Mouse (Mus musculus) 3T3-L1 (cell line): ENCODE measurements around the gene Kcnh1.

ENCODE experiments used
- DNase-seq: peaks from one replicate; pipeline ENCODE4 v3.0.0-alpha.2; 2015; ENCODE audit warnings: low read depth, low spot score

Kcnh1 gene

DNA sequence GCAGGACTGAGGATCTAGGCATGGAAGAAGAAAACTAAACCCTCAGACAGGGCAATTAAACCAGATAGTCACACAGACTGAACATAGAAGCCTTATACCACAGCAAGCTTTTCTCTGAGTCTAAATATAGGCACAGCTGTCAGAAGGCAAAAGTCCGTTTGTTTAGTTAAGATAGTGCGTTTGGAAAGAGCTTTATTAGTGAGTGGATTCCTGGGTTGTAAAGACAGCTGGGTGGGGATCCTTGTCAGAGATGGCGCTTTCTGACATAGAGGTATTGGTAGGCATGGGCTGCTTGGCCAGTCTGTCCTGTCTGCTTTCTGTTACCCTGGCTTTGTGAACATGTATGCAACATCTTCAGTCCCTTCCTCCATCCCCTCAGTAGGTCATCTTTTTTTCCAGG lies 266.5 kb downstream of the Kcnh1 start:
- DNase-seq, result no peak

DNA sequence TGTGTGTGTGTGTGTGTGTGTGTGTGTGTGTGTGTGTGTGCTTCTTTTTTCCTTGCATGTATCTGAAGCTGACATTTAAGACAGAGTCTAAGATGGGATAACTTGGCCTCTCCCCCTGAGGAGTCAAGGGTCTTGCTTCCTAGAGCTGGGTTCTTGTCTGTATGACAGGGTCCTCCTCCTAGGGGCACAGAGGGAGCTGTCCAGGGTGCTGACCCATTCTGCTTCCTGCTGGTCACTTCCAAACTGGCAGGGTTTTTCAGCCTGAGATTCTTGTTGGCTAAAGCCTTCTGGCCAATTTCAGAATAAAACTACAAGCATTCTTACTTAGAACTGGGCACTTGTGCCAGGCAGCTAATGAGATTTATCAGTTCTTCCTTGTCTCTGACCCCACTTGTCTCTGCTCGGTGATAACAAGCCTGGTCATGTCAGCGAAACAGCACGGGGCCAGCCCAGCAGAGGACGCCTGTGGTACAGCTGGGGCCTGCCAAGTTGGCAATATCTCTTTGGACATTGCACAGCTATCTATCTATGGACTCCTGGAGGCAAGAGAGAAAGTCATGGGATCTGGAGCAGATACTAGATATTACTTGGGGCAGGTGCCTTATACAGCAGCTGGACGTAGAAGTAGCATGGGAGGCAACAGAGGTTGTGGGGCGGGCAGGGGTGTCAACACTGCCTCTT lies 267.1 kb downstream of the Kcnh1 start:
- peak; percentile 33 for DNase-seq

DNA sequence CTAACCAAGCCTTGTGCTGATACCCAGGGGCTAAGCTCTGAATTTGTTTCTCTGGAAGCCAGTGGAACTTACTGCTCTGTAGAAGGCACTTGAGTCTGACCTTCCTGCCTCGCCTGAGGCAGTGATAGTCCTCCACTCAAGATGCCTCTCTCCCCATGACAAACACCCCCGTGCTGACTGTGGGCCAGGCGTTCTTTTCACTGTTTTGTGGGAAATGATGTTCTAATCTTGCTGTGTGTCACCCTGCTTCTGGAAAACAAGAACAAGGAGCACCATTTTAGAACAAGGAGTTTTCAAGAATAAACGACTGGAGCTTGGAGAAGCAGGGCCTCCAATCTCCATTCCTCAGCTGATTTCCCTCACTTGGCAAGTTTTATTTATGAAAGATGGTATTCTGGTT lies 273.2 kb downstream of the Kcnh1 start:
- DNase-seq, result no peak

DNA sequence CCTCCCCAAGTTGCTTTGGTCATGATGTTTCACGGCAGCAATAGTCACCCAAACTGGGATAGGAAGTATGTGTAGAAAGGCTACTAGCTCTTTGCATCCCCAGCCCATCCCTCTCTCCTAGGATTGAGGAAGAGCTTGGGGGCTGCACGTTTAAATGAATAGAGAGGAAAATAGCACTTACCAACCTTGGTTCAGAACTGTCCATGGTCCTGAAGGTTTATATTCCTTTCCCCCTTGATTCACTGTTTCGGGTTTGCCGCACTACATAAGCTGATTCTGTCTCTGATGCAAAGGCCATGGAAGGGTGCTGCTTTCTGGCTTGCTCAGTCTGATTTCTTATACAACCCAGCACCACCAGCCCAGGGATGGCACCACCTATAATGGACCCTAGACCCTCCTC lies 281.8 kb downstream of the Kcnh1 start:
- peak; percentile 60 for DNase-seq

DNA sequence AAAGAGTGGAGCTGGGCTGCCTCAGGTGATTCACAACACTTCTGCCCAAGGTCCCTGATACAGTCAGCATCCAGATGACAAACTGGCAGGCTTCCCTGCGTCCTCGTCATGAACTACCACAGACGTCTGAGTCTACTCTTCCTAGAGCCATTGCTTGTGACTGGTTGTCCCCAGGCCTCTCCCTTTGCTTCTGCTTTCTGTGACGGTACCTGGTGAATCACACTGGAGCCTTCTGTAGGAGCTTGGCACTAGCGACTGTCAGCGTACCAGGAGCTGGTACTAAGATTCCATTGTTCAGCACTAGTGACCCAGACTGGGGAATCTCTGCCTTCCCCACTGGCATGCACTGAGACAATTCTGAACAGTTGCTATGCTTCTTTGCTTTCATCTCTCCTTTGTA lies 282.6 kb downstream of the Kcnh1 start:
- no peak for DNase-seq

DNA sequence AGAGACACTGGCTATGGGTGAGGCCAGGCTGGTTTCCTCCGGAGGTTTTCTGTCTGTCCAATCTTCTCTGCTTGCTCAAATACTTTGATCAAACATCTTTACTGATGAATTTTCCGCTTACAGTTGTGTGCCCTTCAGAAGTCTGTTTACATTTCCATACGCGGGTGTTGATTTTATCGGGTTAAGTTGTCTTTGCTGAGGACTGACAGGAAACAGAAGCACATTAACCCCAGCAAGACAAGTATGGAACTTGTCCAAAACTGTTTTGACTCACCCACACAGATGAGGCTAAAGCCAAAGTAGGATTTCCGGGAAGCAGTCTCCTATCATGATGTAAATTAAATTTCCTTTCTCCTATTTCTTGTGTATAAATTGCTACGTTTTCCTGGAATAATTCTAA lies 286.1 kb downstream of the Kcnh1 start:
- DNase-seq, result peak; percentile 37

DNA sequence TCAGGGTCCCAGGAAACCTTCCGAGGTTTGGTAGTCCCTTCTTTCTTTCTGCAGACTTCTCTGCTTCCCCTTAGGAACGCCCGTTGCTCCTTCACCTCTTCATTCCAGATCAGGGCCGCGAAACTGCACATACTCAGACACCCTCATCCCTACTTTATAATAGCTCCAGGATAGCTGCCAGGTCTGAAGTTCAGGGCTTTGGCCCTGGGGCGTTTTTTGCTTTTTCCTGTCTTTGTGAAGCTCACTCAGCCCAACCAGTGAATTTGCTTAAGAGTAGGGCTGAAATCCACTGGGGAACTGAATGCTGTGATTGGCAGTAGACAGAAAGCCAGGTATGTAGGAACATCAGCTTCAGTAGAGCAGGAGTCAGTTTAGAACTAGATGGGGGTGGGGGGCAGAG lies 287.0 kb downstream of the Kcnh1 start:
- DNase-seq, result peak; percentile 81

DNA sequence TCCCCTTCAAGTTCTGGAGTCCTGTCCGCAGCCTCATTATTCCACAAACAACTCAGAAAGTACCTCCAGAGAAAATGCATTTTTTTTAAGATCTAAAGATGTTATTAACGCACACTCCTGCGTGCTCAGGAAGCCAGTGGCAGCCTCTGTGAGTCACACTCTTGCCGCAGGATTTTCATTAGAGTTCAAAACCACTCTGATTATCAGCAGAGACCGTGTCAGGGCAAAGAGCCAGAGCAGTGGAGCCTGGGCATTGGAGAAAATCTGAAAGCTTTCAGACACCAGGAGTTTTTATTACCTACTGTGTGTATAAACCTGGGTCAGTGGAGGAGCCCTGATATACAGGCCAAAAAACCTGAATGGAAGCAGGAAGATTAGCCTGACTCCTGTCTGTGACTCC lies 287.6 kb downstream of the Kcnh1 start:
- peak; percentile 28 for DNase-seq

DNA sequence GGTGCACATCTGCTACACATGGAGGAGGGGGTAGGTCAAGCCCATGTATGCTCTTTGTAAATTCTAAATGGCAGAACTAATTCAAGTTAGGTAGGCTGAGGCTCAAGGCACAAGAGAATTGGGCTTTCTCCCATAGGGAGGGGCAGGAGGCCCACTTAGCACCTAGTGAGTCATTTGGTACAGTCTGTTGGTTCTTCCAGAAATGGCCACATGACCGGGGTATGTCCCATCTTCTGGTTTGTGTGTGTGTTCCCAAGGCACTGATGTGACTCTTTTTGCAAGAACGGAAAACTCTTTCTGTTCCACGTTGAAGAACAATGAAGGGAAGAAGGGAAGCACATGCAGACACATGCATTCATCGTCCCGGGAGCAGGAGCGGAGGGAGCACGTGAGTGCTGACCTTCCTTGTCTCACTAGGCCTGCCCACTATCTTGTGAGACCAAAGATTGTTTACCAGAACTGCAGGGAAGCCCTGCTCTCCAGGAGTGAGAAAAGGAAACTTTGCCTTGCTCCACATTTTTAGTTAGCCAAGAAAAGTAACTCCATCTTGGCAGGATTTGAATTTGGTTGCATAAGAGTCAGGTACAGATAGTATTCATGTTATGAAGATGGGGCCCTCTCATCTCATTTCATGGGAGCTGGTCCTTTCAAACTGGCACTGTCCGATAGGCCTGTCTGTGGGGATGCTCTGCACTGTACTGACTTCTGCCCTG lies 289.7 kb downstream of the Kcnh1 start:
- DNase-seq, result no peak

DNA sequence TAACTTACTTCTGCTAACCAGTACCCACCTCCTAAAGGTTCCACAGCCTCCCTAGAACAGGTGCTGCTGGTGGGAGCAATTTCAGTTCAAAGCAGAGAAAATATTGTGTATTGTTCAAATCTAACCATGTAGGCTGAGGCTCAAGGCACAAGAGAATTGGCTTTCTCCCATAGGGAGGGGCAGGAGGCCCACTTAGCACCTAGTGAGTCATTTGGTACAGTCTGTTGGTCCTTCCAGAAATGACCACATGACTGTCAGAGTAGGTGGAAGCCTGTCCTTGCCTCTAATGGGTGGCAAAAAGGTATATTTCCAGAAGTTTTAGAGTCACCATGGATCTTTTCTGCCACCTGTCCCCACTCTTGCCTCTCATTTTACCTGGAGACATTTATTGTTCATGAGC lies 290.9 kb downstream of the Kcnh1 start:
- DNase-seq, result peak; percentile 26

DNA sequence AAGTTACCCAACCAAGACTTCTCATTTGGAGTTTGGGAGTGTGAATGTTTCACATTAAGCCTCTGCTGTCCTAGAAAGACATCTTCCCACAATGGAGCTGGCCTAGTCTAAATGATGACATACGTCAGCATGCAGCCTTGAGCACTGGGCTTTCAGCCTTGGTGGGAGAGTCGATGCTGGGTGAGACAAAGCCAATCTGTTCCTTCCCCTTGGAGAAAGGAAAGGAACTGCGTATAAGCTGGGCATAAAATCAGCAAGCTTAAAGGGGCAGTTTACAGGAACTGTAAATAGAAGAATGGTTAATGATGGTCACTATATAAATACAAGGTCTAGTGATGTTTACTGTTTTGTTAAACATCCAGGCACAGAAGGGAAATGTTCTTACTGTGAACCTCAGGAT lies 294.5 kb downstream of the Kcnh1 start:
- no peak for DNase-seq

DNA sequence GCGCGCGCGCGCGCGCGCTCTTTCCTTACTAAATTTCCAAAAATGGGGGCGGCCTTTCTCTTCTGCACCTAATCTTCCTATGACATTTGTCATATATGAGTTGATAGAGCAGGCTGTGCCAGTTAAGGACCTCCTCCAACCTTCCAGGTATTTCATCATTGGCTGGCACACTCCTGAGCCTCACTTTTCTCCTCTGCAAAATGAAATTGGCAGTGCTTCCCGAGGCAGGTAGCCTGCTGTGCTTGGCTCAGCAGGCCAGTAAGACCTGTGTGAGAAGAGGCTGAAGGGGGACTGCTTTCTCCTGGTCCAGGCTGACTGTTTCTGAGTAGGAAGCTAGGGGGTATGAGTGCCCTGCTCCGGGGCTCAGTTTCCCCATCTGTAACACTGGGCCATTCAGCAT lies 297.0 kb downstream of the Kcnh1 start:
- no peak for DNase-seq

DNA sequence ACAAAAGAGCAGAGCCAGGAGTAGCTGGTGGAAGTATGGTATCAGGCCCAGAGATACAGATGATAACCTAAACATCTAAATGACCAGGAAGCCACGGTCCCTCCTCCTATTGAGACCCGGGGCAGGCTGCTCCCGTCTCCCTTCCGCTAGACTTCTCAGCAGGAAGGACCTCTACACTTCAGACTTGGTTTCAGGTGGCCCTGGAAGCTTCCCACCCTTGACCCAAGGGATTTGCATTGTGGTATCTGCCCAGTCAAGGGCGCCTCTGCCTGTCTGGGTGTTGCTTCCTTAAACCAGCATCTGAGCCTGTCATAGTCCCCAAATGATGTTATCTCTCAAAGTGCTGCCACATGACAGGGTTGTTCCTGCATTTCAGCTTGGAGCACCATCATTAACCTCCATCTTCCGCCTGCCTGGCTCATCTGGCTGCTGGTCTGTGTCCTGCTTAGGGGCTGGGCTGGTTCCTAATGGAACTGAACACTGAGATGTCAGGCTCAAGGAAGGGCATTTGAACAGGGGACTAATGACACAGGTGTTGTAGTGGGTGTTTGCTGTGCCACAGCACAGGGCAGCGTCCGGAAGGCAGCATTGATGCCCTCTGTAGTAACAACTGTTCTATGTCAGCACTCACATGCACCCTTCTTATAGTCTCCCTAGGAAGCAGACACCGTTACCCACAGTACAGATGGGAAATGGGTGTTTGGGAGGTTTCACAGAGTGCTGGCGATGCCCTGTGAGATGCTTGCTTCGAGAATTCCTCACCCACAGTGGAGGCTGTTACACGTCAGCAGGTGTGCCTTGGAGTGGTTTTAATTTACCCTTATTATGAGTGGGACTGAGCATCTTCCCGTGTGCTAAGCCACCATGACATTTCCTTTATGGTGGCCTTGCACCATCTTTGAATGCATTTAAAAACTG lies 299.6 kb downstream of the Kcnh1 start:
- no peak for DNase-seq

DNA sequence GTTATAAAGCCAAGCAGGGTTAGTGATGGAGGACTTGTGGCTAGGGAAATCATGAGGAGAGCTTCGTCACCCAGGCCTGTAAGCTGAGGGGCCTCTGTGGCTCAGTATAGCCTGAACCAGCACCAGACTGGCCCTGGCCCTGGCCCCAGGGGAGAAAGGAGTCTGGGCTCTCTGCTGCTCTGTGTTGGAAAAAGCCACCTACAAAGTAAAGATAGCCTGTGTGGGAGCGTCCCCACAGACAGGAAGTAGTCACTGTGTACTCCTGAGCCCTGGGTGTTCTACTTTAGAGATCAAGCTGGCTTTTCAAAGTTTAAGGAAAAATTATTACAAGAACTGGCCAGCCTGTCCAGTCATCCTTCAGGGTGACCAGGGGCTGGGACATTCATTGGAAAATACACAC lies 306.9 kb downstream of the Kcnh1 start:
- DNase-seq, result no peak

DNA sequence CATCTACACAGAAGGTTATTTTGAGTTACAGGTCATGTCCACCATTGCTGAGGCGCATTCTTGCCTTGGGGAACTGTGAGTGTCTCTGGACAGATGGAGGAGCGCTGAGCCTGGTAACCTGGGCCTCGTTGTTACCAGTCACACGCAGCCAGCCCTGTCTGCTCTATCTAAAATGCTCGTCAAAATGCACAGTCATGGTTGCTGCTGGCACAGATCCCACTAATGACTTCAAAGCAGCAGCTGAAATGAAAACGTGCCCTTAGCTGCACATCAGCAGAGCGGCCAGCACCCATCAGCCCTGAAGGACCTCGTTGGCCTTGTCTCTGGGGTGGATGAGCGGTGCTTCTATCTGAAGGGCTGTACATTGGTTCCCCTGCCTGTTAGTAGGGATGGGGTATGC lies 311.4 kb downstream of the Kcnh1 start:
- DNase-seq, result no peak

DNA sequence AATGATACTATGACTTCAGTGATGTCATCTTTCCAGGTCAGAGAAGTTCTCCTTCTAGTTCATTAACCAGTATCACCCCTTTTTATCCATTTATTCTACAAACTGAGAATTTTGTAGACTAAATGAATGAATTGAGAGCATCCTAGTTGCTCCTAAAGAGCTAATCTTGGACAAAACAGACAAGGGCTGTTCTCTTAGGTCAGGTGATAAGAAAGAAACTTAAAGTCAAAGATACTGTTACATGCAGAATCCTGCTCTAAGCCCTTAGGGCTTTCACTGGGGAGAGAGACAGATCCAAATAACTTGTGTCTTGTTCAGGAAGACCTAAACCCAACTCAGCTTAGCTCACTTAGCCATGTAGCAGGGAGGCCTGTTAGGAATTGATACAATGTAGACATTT lies 312.3 kb downstream of the Kcnh1 start:
- no peak for DNase-seq

DNA sequence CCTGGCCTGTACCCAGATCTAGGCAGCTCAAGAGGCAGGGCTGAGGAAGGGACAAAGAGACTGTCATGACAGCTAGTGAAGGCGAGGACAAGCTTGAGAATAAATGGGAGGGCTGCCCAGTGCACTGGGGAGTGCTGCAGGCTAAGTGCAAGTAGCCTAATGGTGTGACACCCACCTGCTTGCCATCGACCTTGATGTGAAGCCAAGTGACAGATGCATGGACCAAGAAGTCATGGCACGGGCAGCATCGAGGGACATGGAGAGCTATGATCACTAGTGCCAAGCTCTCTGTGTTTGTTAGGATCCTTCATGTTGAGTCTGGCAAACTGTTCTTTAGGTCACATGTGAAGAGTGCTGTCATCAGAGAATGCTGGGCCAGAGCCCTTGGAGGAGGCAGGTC lies 313.1 kb downstream of the Kcnh1 start:
- no peak for DNase-seq

DNA sequence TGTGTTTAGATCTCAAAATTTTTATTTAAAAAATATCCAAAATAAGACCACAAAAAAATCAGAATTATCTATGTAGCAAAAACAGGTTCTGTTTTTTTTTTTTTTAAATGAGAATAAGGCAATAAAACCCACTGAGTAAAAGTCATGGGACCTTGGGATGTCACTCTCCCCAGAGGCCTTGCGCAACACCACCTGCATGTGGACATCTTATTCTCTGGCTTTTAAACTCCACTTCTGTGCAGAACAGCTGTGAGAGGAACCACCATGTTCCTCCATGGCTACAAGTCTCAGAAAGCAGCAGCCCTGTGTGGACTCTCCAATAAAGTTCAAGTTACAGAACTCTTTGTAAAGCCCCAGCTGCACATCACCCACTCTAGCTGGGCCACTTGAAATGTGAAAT lies 322.2 kb downstream of the Kcnh1 start:
- DNase-seq, result no peak

DNA sequence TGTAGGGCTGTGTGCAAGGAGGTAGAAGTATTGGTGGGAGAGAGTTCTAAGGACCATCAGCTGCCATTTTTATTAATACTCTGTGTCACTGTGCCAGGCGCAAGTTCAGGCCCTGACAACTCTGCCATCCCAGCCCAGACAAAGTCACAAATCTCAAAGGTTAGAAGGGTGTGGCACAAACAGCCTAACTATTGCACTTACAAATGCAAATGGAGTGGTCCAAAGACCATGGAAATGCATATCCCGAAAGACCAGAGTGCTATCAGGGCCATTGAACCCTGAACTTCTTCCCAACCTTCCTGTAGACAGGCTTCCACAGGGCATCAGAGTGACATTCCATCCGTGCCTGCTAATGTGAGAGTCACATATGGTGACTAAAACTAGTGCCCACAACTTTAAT lies 324.8 kb downstream of the Kcnh1 start:
- DNase-seq, result no peak

DNA sequence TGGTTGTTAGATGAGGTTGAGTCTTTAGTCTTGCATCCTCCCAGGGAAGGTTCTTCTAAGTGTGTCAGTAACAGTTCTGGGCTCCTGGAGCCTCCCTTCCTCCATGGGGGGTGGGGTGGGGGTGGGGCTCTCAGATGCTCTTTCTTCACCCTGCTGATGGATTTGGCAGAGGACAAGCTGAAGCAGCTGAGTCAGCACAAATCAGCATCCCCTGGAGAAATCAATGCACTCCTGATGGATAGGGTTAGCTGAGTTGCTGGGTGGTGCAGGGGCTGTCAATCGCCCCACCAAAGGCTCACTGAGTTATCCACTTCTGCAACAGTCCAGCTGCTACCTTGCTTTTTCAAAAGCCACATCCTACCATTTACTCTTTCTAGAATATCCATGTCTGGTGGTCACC lies 329.1 kb downstream of the Kcnh1 start:
- DNase-seq, result no peak

DNA sequence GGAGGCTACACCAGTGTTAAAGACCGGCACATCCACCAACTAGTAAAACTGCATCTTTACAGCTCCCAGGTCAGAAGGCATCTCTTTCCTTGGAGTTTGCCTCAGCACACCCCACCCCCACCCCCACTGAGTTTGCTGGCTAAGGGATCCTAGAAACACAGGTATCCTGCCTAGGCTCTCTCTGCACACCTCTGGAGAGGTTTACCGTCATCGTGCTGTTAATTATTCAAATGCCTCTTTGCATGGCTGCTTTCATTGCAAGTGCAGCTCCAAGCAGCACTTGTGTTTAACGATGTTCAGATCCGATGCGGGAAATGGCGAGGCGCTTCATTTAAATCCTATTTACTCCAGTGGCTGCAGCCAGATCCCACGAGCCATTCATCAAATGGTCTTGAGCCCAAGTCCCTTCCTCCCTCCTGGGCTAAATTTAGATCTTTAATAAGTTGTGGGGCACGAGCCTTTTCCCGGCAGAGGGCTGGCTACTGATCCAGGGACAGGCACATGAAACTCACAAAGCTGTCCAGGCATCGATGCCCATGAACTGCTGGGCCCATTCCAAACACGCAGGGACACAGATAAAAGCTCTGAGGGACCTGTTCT lies 330.4 kb downstream of the Kcnh1 start:
- DNase-seq, result no peak
